Mouse (Mus musculus): Measurements from ENCODE around the gene Cwc22. TPM values are rescaled to one million over a fixed set of nuclear protein-coding genes. Genes with fewer than 3 reads are reported as not detected.

Cwc22 gene
- polyA plus RNA-seq, 1 experiment from 2014 or later: 25.7 TPM

DNA sequence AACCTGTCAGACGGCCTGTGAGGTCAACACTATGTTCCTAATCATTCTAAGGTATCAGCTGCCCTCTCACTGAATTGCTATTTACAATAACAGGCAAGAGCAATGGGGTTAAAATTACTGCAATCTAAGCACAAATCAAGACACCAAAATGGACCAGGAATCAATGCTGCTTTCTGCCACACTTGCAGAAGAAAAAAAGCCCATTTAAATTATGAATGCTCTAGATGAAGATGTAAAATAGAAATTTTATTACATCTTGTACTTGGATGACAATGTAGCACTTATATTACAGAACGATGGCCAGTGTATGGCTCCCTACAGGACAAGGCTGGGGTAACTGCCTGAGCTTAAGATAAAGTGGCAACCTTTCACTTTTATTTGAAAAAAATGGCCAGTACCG is 27.7 kb downstream of the Cwc22 start:
- peaks cover 61% of the 10 kb centered on the region for H3K36me3 ChIP-seq
- no peak overlapping the region for H3K4me2 ChIP-seq (replicated peaks)
- H3K4me1 ChIP-seq: no peaks in the 10 kb centered on the region
- no peak overlapping the region for H3K4me3 ChIP-seq
- H3K27ac ChIP-seq (replicated peaks): no peak overlapping the region
- ATAC-seq (replicated peaks): no peak
- no peak overlapping the region for H3K9ac ChIP-seq (replicated peaks)
- 91% methylated on average over 3 of the region's 3 CpGs for WGBS
- H3K27me3 ChIP-seq: no peaks in the 10 kb centered on the region
- H3K9me3 ChIP-seq: no peaks in the 10 kb centered on the region

DNA sequence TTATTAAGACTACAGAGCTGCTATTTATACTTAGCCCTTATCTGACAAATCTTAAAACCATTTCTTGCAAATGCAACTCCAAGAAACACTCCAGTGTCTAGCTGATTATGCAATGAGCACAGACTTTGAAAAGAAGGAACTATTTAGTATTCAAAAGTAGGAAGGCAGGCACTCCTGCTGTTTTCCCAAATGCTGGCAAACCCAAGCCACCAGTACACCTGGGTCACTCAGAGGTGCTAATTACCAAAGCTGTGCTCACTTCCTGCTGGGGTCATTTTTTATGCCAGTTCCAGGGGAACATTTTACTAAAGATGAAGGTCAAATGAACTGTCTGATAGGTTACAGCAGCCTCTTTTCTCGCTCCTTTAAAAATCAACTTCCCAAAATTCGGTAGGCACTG is 28.2 kb downstream of the Cwc22 start:
- H3K9me3 ChIP-seq: no peaks in the 10 kb centered on the region
- H3K9ac ChIP-seq (replicated peaks): no peak overlapping the region
- ATAC-seq (replicated peaks): no peak
- no peaks in the 10 kb centered on the region for H3K4me1 ChIP-seq
- H3K27me3 ChIP-seq: no peaks in the 10 kb centered on the region
- H3K4me3 ChIP-seq: no peak overlapping the region
- 92% methylated on average over 2 of the region's 2 CpGs for WGBS
- H3K36me3 ChIP-seq: peaks cover 57% of the 10 kb centered on the region
- no peak overlapping the region for H3K4me2 ChIP-seq (replicated peaks)
- no peak overlapping the region for H3K27ac ChIP-seq (replicated peaks)

DNA sequence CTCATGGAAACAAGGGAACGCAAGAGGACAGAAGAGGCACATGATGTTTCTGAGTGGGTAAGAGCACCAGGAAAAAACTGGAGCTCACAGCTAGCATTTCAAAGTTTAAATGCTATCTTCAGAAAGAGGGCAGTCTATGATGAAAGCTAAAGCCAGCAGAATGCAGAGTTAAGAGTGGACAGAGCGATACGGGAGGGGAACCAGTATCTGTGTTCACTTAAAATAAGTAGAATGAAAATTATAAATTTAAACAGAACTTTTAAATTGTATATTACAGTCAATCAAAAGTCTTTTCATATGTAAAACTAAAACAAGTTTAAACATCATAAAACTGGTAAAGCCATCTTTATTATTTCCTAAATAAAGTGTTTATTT is 28.8 kb downstream of the Cwc22 start:
- Histone ChIP-seq H3K4me2 (replicated peaks) (no peak overlapping the region), H3K4me3 (no peak overlapping the region), H3K27me3 (no peaks in the 10 kb centered on the region), H3K9ac (replicated peaks) (no peak overlapping the region), H3K36me3 (peaks cover 55% of the 10 kb centered on the region), H3K4me1 (no peaks in the 10 kb centered on the region), H3K9me3 (no peaks in the 10 kb centered on the region), H3K27ac (replicated peaks) (no peak overlapping the region)
- ATAC-seq (replicated peaks): no peak
- 95% methylated on average over 3 of the region's 3 CpGs for WGBS

DNA sequence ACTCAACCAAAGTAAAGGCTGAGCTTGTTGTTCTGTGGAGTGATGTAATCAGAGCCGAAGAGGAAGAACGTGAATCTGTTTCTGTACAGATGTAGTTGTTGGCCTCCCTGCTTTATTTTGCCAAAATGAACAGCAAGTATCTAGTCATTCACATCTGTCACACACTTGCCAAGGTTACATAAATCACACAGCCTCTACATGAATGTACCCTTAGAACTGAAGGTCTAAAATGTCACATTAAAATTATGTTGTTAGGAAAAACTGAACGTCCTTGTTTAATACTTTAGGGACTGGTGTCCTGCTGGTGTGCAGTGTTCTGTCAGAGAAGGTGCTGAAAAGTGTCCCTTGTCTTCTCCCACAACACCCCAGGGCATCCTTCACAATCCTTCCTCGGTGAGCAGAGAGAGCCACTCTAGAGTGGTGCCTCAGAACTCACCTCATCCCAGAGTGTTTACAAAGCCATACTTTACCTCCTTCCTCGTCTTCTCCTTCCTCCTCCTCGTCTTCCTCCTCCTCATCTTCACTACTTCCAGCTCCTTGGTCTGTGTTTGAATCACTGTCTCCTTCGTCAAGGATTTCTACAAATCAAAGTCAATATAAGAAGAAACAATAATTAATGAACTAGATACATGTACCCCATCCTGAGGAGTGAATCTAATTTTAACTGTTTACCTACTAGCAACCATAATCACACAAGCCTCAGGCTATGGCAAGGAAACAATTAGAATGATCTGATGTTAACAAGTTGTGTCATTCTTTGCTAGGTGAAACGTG is 29.4 kb downstream of the Cwc22 start:
- H3K4me1 ChIP-seq: no peaks in the 10 kb centered on the region
- H3K27me3 ChIP-seq: no peaks in the 10 kb centered on the region
- no peak overlapping the region for H3K9ac ChIP-seq (replicated peaks)
- H3K4me2 ChIP-seq (replicated peaks): no peak overlapping the region
- ATAC-seq (replicated peaks): no peak
- H3K27ac ChIP-seq (replicated peaks): no peak overlapping the region
- no peaks in the 10 kb centered on the region for H3K9me3 ChIP-seq
- 92% methylated on average over 8 of the region's 8 CpGs for WGBS
- no peak overlapping the region for H3K4me3 ChIP-seq
- peaks cover 51% of the 10 kb centered on the region for H3K36me3 ChIP-seq

DNA sequence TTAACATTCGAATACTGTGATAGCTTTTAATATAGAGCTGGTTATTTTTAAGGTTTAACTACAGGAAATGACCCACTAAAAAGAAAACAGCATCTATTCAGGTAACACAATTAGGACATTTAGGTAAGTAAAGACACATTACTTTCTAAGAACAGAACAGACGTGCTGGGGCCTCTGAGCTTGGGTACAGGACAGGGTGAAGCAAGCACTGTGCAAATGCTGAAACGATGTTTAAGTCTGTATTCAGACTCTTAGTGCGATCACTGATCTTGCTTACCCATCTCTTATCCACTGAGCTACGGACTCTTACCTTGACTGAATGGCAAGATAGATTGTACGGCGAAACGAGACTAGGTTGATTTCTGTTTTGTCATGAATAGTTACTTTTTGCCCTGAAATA is 31.0 kb downstream of the Cwc22 start:
- Histone ChIP-seq H3K36me3 (peaks cover 43% of the 10 kb centered on the region), H3K4me1 (no peaks in the 10 kb centered on the region)
- WGBS: 97% methylated on average over 8 of the region's 8 CpGs

DNA sequence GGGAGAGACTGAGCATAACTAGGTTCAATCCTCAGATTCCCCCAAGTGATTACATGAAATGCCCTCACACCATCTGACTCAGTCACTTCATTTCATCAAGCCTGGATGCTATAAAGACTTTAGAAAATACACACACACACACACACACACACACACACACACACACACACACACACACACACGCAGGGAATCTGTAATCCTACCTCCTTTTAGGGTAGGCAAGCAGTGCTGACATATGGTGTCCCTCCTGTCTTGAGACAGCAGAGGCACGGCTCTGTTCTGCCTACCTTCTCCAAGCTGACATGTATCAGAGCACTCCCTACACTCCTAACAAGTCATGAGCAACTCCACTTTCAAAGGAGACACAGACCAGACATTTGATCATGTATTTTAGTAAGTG is 32.5 kb downstream of the Cwc22 start:
- H3K27ac ChIP-seq (replicated peaks): no peak overlapping the region
- no peaks in the 10 kb centered on the region for H3K4me1 ChIP-seq
- no peaks in the 10 kb centered on the region for H3K27me3 ChIP-seq
- no peak overlapping the region for H3K9ac ChIP-seq (replicated peaks)
- no peaks in the 10 kb centered on the region for H3K9me3 ChIP-seq
- H3K36me3 ChIP-seq: peaks cover 40% of the 10 kb centered on the region
- 67% methylated on average over 2 of the region's 2 CpGs for WGBS
- H3K4me3 ChIP-seq: no peak overlapping the region
- no peak overlapping the region for H3K4me2 ChIP-seq (replicated peaks)
- no peak for ATAC-seq (replicated peaks)

More for the DNA sequence above, 31.0 kb downstream of the Cwc22 start:
- no peak overlapping the region for H3K4me2 ChIP-seq (replicated peaks)
- no peak for ATAC-seq (replicated peaks)
- H3K27ac ChIP-seq (replicated peaks): no peak overlapping the region
- no peak overlapping the region for H3K4me3 ChIP-seq
- H3K9ac ChIP-seq (replicated peaks): no peak overlapping the region
- no peaks in the 10 kb centered on the region for H3K27me3 ChIP-seq
- H3K9me3 ChIP-seq: no peaks in the 10 kb centered on the region

DNA sequence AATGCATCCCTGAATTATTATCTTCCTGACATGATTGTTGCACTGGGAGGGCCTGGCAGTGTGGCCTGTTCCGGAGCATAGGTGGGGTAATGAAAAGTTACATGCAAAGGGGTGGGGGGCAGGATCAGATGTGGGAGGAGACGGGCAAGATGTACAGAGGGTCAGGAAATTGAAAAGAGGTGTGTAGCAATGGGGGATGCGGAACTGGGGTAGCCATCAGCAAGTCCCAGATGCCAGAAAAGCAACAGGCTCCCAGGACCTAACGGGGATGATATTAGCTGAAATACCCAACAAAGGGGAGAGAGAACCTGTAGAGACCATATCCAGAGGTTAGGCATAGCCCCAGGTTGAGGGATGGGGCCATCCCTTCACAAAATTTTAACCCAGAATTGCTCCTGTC is 34.0 kb downstream of the Cwc22 start:
- Histone ChIP-seq H3K27me3 (no peaks in the 10 kb centered on the region), H3K36me3 (peaks cover 35% of the 10 kb centered on the region), H3K27ac (replicated peaks) (no peak overlapping the region), H3K9ac (replicated peaks) (no peak overlapping the region), H3K4me2 (replicated peaks) (no peak overlapping the region), H3K4me3 (no peak overlapping the region), H3K9me3 (no peaks in the 10 kb centered on the region), H3K4me1 (no peaks in the 10 kb centered on the region)
- 90% methylated on average over 4 of the region's 4 CpGs for WGBS
- ATAC-seq (replicated peaks): no peak

DNA sequence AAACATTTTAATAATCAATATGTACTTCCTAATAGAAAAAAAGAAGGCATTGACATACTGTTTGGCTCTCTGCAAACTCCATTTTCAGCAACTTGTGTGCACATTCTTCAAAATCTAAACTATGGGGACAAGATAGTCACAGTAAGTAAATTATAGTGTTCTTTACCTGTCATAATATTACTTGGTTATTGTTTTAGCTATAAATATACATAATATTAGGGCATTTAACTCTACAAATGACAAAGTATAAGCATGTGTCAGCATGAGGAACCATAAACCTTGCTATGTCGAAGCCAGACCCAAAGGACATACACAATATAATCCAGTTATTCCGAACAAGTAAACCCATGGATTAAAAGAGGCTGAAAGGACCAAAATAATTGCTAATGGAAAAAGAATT is 34.7 kb downstream of the Cwc22 start:
- no peak overlapping the region for H3K4me2 ChIP-seq (replicated peaks)
- H3K36me3 ChIP-seq: peaks cover 33% of the 10 kb centered on the region
- no peak overlapping the region for H3K27ac ChIP-seq (replicated peaks)
- ATAC-seq (replicated peaks): no peak
- no peaks in the 10 kb centered on the region for H3K9me3 ChIP-seq
- no peak overlapping the region for H3K4me3 ChIP-seq
- no peak overlapping the region for H3K9ac ChIP-seq (replicated peaks)
- no peaks in the 10 kb centered on the region for H3K27me3 ChIP-seq
- no peaks in the 10 kb centered on the region for H3K4me1 ChIP-seq
- WGBS: 89% methylated on average over 2 of the region's 2 CpGs

DNA sequence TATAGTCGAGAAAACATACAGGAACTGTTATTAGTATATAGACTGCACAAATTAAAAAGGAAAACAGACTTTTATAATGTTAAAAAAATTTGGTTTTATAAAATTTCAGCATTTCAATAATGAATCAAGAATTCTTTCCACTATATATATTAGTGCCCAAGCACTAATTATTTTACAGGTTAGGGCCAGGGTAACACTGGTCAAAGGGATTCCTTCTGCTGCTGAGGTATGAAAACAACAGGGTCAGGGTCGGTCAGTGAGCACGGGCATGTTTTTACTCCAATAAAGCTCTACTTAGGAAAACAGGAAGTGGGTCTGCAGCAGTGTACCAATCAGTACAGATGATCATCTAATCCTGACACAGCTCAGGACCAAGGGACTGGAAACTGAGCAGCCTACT is 36.0 kb downstream of the Cwc22 start:
- Histone ChIP-seq H3K27ac (replicated peaks) (no peak overlapping the region), H3K36me3 (peaks cover 34% of the 10 kb centered on the region), H3K9me3 (no peaks in the 10 kb centered on the region), H3K4me2 (replicated peaks) (no peak overlapping the region), H3K27me3 (no peaks in the 10 kb centered on the region), H3K9ac (replicated peaks) (no peak overlapping the region), H3K4me1 (no peaks in the 10 kb centered on the region), H3K4me3 (no peak overlapping the region)
- no peak for ATAC-seq (replicated peaks)
- 81% methylated on average over 3 of the region's 3 CpGs for WGBS

DNA sequence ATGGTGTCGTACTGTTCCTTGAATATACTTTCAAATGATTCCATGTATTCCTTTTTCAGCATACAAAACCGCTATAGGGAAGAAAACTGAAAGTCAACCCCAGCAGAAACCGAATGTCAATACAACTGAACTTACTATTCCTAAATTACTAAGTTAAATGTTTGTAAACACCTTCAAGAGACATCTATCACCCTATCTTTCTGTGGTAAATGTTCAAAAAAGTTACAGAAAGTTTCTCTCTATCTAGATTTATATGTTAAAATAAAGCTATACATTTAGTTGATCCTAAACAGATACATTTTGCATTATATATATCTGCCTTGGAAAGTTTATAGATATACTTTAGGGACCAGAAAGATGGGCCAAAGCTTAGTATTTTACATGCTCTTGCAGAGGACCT is 39.0 kb downstream of the Cwc22 start:
- no peak overlapping the region for H3K4me2 ChIP-seq (replicated peaks)
- peaks cover 45% of the 10 kb centered on the region for H3K36me3 ChIP-seq
- no peaks in the 10 kb centered on the region for H3K27me3 ChIP-seq
- no peak overlapping the region for H3K9ac ChIP-seq (replicated peaks)
- H3K4me1 ChIP-seq: no peaks in the 10 kb centered on the region
- WGBS: 92% methylated on average over 3 of the region's 3 CpGs
- H3K27ac ChIP-seq (replicated peaks): no peak overlapping the region
- H3K9me3 ChIP-seq: no peaks in the 10 kb centered on the region
- H3K4me3 ChIP-seq: no peak overlapping the region
- no peak for ATAC-seq (replicated peaks)

DNA sequence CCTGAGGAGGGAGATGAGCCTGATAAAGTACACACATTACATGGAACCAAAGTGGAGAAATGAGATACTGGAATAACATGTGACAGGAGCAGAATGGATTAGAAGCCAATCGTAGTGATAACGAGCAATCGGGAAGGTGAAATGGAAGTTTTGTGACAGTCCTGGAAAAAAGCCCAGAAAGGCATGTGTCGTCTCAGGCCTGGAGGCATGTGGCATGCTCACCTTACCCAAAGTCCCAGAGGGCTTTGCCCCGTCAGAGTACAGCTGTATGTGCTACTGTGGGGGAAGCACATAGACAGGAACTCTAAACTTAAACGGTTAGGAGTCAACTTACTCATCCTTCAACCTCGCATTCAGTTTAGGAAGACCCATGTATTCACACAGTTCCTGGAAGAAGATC is 41.2 kb downstream of the Cwc22 start:
- H3K9ac ChIP-seq (replicated peaks): no peak overlapping the region
- H3K27ac ChIP-seq (replicated peaks): no peak overlapping the region
- peaks cover 48% of the 10 kb centered on the region for H3K36me3 ChIP-seq
- no peaks in the 10 kb centered on the region for H3K27me3 ChIP-seq
- H3K4me1 ChIP-seq: no peaks in the 10 kb centered on the region
- no peak overlapping the region for H3K4me3 ChIP-seq
- 72% methylated on average over 7 of the region's 7 CpGs for WGBS
- no peak overlapping the region for H3K4me2 ChIP-seq (replicated peaks)
- no peaks in the 10 kb centered on the region for H3K9me3 ChIP-seq
- no peak for ATAC-seq (replicated peaks)

DNA sequence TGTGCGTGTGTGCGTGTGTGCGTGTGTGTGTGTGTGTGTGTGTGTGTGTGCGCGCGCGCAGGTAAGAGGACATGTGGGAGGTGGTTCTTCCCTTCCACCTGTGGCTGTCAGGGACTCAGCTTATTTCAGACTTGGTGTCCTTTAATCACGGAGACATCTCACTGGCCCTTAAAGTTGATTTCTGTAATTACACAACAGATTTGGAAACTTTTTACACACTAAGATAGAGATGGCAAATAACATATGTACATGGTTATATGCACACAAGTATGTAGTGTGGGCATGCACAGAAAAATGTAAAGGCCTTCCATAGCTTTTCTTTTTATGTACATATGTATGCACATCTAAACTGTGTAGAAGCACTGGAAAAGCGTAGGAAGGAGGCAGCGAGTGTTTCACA is 41.7 kb downstream of the Cwc22 start:
- no peak overlapping the region for H3K27ac ChIP-seq (replicated peaks)
- 94% methylated on average over 10 of the region's 10 CpGs for WGBS
- no peak overlapping the region for H3K4me2 ChIP-seq (replicated peaks)
- no peak for ATAC-seq (replicated peaks)
- no peaks in the 10 kb centered on the region for H3K9me3 ChIP-seq
- H3K9ac ChIP-seq (replicated peaks): no peak overlapping the region
- H3K4me1 ChIP-seq: no peaks in the 10 kb centered on the region
- no peak overlapping the region for H3K4me3 ChIP-seq
- no peaks in the 10 kb centered on the region for H3K27me3 ChIP-seq
- H3K36me3 ChIP-seq: peaks cover 52% of the 10 kb centered on the region

DNA sequence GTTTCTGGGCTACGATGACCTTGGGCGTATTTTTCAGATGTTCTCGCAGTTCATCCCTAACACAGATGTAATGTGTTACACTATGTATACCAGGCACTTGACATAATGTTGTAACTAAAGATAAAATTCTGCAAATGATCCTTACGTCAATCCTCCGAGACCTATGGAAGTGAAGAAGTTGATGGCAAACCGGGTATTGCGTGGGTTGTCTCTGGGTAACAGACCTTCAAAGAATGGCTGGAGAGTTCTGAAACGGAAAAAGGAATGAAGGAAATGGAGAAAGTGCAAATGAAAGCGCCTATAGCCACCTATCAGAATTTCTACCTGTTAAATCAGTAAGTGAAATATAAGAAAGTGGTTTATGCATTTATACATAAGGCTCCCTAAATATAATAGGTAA is 42.2 kb downstream of the Cwc22 start:
- Histone ChIP-seq H3K36me3 (peaks cover 54% of the 10 kb centered on the region), H3K4me3 (no peak overlapping the region), H3K27me3 (no peaks in the 10 kb centered on the region), H3K4me1 (no peaks in the 10 kb centered on the region), H3K9ac (replicated peaks) (no peak overlapping the region), H3K27ac (replicated peaks) (no peak overlapping the region), H3K4me2 (replicated peaks) (no peak overlapping the region), H3K9me3 (no peaks in the 10 kb centered on the region)
- 98% methylated on average over 9 of the region's 9 CpGs for WGBS
- no peak for ATAC-seq (replicated peaks)
